Mouse (Mus musculus): ENCODE measurements at regions not wholly inside any gene's neighbourhood (a gene's known extent, or its start where the extent isn't known, plus 50 kb on each side); places are given as distances from the start of the nearest gene placed in this dataset.

GRCm38 (mm10) chr3:41173561-41173960 lies 90.7 kb upstream of the Pgrmc2 start:
- in situ Hi-C loops (cut with MboI; ENCODE audit: low pct_ligation_motif_present, low pct_unique_long_range_greater_than_20kb, low sequenced_read_pairs) (no loop called here), dilution Hi-C loops (cut with MboI; ENCODE audit: extremely low pct_ligation_motif_present, extremely low pct_unique_long_range_greater_than_20kb, low sequenced_read_pairs) (no loop called here)
- no peak for DNase-seq (ENCODE audit: extremely low read depth)
- Histone ChIP-seq H3K36me3 (replicated peaks in 1 of 2; ENCODE audit: control insufficient read depth in 1 of 2, insufficient read depth in 1 of 2, low read length in 1 of 2) (no peaks in the 10 kb centered on the region), H3K4me3 (replicated peaks in 1 of 3; ENCODE audit: low read depth in 2 of 3, low read length in 2 of 3, poor library complexity in 1 of 3) (no peak overlapping the region), H3K27me3 (replicated peaks) (no peaks in the 10 kb centered on the region), H3K4me1 (ENCODE audit: control insufficient read depth in 1 of 2, insufficient read depth in 2 of 2) (peaks cover 3 to 23% of the 10 kb centered on the region in 2 experiments; a peak in 2 of 4 replicates), H3K9me3 (replicated peaks; ENCODE audit: low read length) (peaks cover under 1% of the 10 kb centered on the region), H3K27ac (ENCODE audit: insufficient read depth, low read depth) (no peak overlapping the region), H3K9ac (ENCODE audit: insufficient read depth, low read depth) (no peak overlapping the region), H3K4me2 (ENCODE audit: insufficient read depth, low read depth, poor library complexity, severe bottlenecking) (no peak overlapping the region), H3K79me2 (replicated peaks; ENCODE audit: control insufficient read depth, extremely low read depth, insufficient read depth, poor library complexity, severe bottlenecking) (no peaks in the 10 kb centered on the region)
- TF ChIP-seq RAD21 (IDR thresholded peaks at IDR 0.05; ENCODE audit: low read depth, low read length) = no peak
- no peak for TF ChIP-seq TCF12 (IDR thresholded peaks at IDR 0.05; ENCODE audit: low read depth, low read length)
- TF ChIP-seq ZMIZ1 (IDR thresholded peaks at IDR 0.05; ENCODE audit: low read depth, low read length) = no peak
- TF ChIP-seq MAX (IDR thresholded peaks at IDR 0.05; ENCODE audit: low read length) = no peak
- no peak for TF ChIP-seq GABPA (IDR thresholded peaks at IDR 0.05; ENCODE audit: insufficient replicate concordance, low read depth, low read length)

GRCm38 (mm10) chr3:41172306-41173215 lies 89.7 kb upstream of the Pgrmc2 start:
- H3K36me3 ChIP-seq (replicated peaks in 1 of 2; ENCODE audit: control insufficient read depth in 1 of 2, insufficient read depth in 1 of 2, low read length in 1 of 2) = no peaks in the 10 kb centered on the region
- no peaks in the 10 kb centered on the region for H3K79me2 ChIP-seq (replicated peaks; ENCODE audit: control insufficient read depth, extremely low read depth, insufficient read depth, poor library complexity, severe bottlenecking)
- dilution Hi-C loops (cut with MboI; ENCODE audit: extremely low pct_ligation_motif_present, extremely low pct_unique_long_range_greater_than_20kb, low sequenced_read_pairs) (no loop called here), in situ Hi-C loops (cut with MboI; ENCODE audit: low pct_ligation_motif_present, low pct_unique_long_range_greater_than_20kb, low sequenced_read_pairs) (no loop called here)
- H3K4me1 ChIP-seq (ENCODE audit: control insufficient read depth in 1 of 2, insufficient read depth in 2 of 2) = peaks cover 0 to 14% of the 10 kb centered on the region in 2 experiments; a peak in 2 of 4 replicates
- no peak for TF ChIP-seq MXI1 (IDR thresholded peaks at IDR 0.05; ENCODE audit: low read depth, low read length)
- no peak for TF ChIP-seq TCF12 (IDR thresholded peaks at IDR 0.05; ENCODE audit: low read depth, low read length)
- TF ChIP-seq PAX5 (IDR thresholded peaks at IDR 0.05; ENCODE audit: low read length) = no peak
- H3K27ac ChIP-seq (ENCODE audit: insufficient read depth, low read depth) = no peak overlapping the region
- H3K4me2 ChIP-seq (ENCODE audit: insufficient read depth, low read depth, poor library complexity, severe bottlenecking) = no peak overlapping the region
- no peaks in the 10 kb centered on the region for H3K27me3 ChIP-seq (replicated peaks)
- peaks cover 2% of the 10 kb centered on the region for H3K9me3 ChIP-seq (replicated peaks; ENCODE audit: low read length)
- H3K4me3 ChIP-seq (replicated peaks in 1 of 3; ENCODE audit: low read depth in 2 of 3, low read length in 2 of 3, poor library complexity in 1 of 3) = no peak overlapping the region
- no peak for DNase-seq (ENCODE audit: extremely low read depth)
- H3K9ac ChIP-seq (ENCODE audit: insufficient read depth, low read depth) = no peak overlapping the region

- DNase-seq (ENCODE audit: extremely low read depth) = no peak
- in situ Hi-C loops (cut with MboI; ENCODE audit: low pct_ligation_motif_present, low pct_unique_long_range_greater_than_20kb, low sequenced_read_pairs) = no loop called here
- no peak overlapping the region for H3K9ac ChIP-seq (ENCODE audit: insufficient read depth, low read depth)
- peaks cover 2% of the 10 kb centered on the region for H3K9me3 ChIP-seq (replicated peaks; ENCODE audit: low read length)
- peaks cover 0 to 6% of the 10 kb centered on the region in 2 experiments; a peak in 2 of 4 replicates for H3K4me1 ChIP-seq (ENCODE audit: control insufficient read depth in 1 of 2, insufficient read depth in 2 of 2)
- no peak overlapping the region for H3K4me2 ChIP-seq (ENCODE audit: insufficient read depth, low read depth, poor library complexity, severe bottlenecking)
- dilution Hi-C loops (cut with MboI; ENCODE audit: extremely low pct_ligation_motif_present, extremely low pct_unique_long_range_greater_than_20kb, low sequenced_read_pairs) = no loop called here
- TF ChIP-seq JUN (IDR thresholded peaks at IDR 0.05; ENCODE audit: insufficient read depth, low read depth, low read length) (no peak), MAFK (IDR thresholded peaks at IDR 0.05; ENCODE audit: insufficient replicate concordance, low read length) (peak; percentile 83)
- no peaks in the 10 kb centered on the region for H3K27me3 ChIP-seq (replicated peaks)
- H3K27ac ChIP-seq (ENCODE audit: insufficient read depth, low read depth) = no peak overlapping the region
- no peaks in the 10 kb centered on the region for H3K36me3 ChIP-seq (replicated peaks in 1 of 2; ENCODE audit: control insufficient read depth in 1 of 2, insufficient read depth in 1 of 2, low read length in 1 of 2)
- H3K4me3 ChIP-seq (replicated peaks in 1 of 3; ENCODE audit: low read depth in 2 of 3, low read length in 2 of 3, poor library complexity in 1 of 3) = no peak overlapping the region
- no peaks in the 10 kb centered on the region for H3K79me2 ChIP-seq (replicated peaks; ENCODE audit: control insufficient read depth, extremely low read depth, insufficient read depth, poor library complexity, severe bottlenecking)
Observed at GRCm38 (mm10) chr3:41171772-41172171, 88.9 kb upstream of the Pgrmc2 start.

Measured in CH12.LX (cell line).